Mouse (Mus musculus) heart, adult 9 months (tissue): Measurements from ENCODE around the gene Jdp2.
A peak's percentile ranks its signal among the peaks of the same experiment; 100 is the strongest.

Experiments
- DNase-seq, 2 experiments: peaks; one replicate each; pipeline ENCODE4 v3.0.0; 2022; ENCODE audit warnings: low spot score in 2 of 2

The Jdp2 gene

GRCm38 (mm10) chr12:85598611-85599477 lies at the start of gene Jdp2:
Gene Jdp2 (plus strand): TSS chr12:85599027.
- peak; percentile 94 to 95 for DNase-seq

- DNase-seq: no peak
Observed at GRCm38 (mm10) chr12:85549661-85550060, 49.2 kb upstream of the Jdp2 start.

- no peak for DNase-seq
Observed at GRCm38 (mm10) chr12:85550435-85550834, 48.4 kb upstream of the Jdp2 start.

GRCm38 (mm10) chr12:85559299-85559698 lies 39.5 kb upstream of the Jdp2 start:
- no peak for DNase-seq

- DNase-seq: no peak
Observed at GRCm38 (mm10) chr12:85565441-85565840, 33.4 kb upstream of the Jdp2 start.

- no peak for DNase-seq
Observed at GRCm38 (mm10) chr12:85568298-85568697, 30.5 kb upstream of the Jdp2 start.

GRCm38 (mm10) chr12:85569393-85570157 lies 29.3 kb upstream of the Jdp2 start:
- DNase-seq: no peak

GRCm38 (mm10) chr12:85570158-85570540 lies 28.7 kb upstream of the Jdp2 start:
- no peak for DNase-seq

GRCm38 (mm10) chr12:85571312-85571711 lies 27.5 kb upstream of the Jdp2 start:
- peak; percentile 32 to 48 for DNase-seq

- peak; percentile 81 to 83 for DNase-seq
Observed at GRCm38 (mm10) chr12:85572047-85572475, 26.8 kb upstream of the Jdp2 start.

- DNase-seq: no peak
Observed at GRCm38 (mm10) chr12:85574806-85575495, 23.9 kb upstream of the Jdp2 start.

- no peak for DNase-seq
Observed at GRCm38 (mm10) chr12:85575496-85575840, 23.4 kb upstream of the Jdp2 start.

GRCm38 (mm10) chr12:85581261-85582066 lies 17.4 kb upstream of the Jdp2 start:
- no peak for DNase-seq

GRCm38 (mm10) chr12:85582067-85582316 lies 16.8 kb upstream of the Jdp2 start:
- DNase-seq: no peak

- DNase-seq: peak in 1 of 2 experiments; percentile 44
Observed at GRCm38 (mm10) chr12:85585761-85586258, 13.0 kb upstream of the Jdp2 start.

- DNase-seq: no peak
Observed at GRCm38 (mm10) chr12:85589870-85590382, 8.9 kb upstream of the Jdp2 start.

GRCm38 (mm10) chr12:85592943-85593342 lies 5.9 kb upstream of the Jdp2 start:
- DNase-seq: no peak

GRCm38 (mm10) chr12:85594390-85594789 lies 4.4 kb upstream of the Jdp2 start:
- no peak for DNase-seq

- DNase-seq: peak in 1 of 2 experiments; percentile 38
Observed at GRCm38 (mm10) chr12:85598053-85598452, 774 bp upstream of the Jdp2 start.

GRCm38 (mm10) chr12:85599478-85600152 lies 788 bp downstream of the Jdp2 start:
- peak; percentile 34 to 50 for DNase-seq

- DNase-seq: no peak
Observed at GRCm38 (mm10) chr12:85600637-85601036, 1.8 kb downstream of the Jdp2 start.
